Mouse (Mus musculus): ENCODE measurements around the gene Park7. TPM values are rescaled to one million over a fixed set of nuclear protein-coding genes. Genes with fewer than 3 reads are reported as not detected.
"Not testable (repeated sequence)": the region's sequence is repeated elsewhere in the genome, so short reads cannot be mapped to it uniquely, and the experiment has no call there.

Gene Park7
- polyA plus RNA-seq, 1 experiment from 2014 or later = 340 TPM

DNA sequence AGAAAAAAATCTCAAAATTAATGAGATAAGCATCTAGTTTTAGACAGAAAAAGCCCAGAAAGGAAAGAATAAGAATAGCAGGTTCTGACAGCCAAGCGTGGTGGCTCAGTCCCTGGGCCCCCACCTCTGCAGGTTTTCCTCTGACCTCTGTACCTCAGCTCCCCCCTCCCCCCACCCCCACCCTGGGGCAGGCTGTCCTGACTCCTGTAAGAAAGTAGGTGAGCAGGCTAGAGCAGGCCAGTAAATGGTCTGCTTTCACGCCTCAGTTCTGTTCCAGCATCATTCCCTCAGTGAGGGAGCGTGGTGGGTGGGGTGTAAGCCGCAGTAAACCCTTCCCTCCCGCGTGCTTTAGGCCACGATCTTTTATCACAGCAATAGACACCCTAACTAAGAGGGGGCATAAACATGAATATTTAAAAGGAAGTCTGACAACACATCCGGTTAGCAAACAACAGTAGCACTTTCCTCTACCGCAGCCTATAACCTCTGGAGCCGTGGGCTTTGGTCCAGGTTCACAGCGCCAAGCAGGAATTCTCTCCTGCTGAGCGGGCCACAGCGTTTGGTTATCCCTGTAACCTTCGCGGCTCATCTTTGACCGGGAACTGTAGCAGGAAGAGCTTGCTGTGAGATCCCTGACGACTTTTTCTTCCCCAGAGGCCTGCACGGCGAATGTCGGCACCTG is 24.8 kb downstream of the Park7 start:
- H3K4me3 ChIP-seq = no peak overlapping the region
- no peak overlapping the region for H3K9ac ChIP-seq
- H3K27ac ChIP-seq = 0 out of 2 replicates have a peak overlapping the region, but pooled peaks have one; percentile 2
- no peaks in the 10 kb centered on the region for H3K9me3 ChIP-seq (replicated peaks)
- no peaks in the 10 kb centered on the region for H3K36me3 ChIP-seq
- H3K4me1 ChIP-seq = peaks cover 8% of the 10 kb centered on the region
- H3K4me2 ChIP-seq (replicated peaks) = no peak overlapping the region; the same call in 1 of the 2 replicates
- ATAC-seq (ENCODE audit: low FRiP score) = no peak
- 41% methylated on average over 20 of the region's 20 CpGs for WGBS
- H3K27me3 ChIP-seq = 0 out of 2 replicates have a peak, but pooled peaks cover 4% of the 10 kb centered on the region

DNA sequence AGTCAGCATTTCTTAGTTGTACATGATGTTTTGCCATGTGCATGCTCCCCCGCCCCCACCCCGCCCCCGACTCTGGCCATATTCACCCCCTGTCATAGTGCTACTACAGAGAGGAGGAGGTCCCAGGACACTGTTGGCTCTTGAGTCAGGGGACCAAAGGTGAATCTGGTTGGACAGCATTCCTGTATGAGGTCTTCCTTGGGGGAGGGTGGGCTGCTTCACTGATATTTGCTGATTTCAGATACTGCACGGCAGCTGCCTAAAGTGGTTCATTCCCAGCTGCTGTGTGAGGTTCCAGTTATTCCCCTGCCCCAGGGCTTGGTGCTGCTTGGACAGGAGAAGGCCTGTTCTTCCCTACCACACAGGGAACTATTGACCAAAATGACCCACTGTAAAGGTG is 25.7 kb downstream of the Park7 start:
- Histone ChIP-seq H3K9me3 (replicated peaks) (no peaks in the 10 kb centered on the region), H3K27me3 (0 out of 2 replicates have a peak, but pooled peaks cover 4% of the 10 kb centered on the region), H3K36me3 (no peaks in the 10 kb centered on the region), H3K4me3 (no peak overlapping the region), H3K27ac (no peak overlapping the region), H3K9ac (no peak overlapping the region), H3K4me2 (replicated peaks) (no peak overlapping the region), H3K4me1 (peaks cover 8% of the 10 kb centered on the region)
- ATAC-seq (ENCODE audit: low FRiP score) = no peak
- 87% methylated on average over 4 of the region's 4 CpGs for WGBS

DNA sequence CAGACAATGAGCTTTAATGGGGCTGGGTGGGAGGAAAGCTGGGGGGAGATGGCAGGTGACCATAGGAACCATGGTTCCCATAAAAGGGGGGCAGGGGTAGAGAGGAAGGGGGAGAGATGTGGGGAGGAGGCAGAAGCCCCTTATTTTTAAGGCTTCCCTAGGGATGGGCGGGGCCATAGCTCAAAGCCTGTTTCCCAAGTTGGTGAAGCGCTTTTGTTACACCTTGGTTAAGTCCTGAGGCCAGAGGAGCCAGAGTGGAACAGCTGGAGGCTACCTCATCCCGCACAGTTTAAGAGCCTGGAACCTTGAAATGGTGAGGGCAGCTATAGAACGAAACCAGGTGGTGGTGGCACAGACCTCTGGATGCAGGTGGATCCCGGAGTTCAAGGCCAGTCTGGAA is 26.3 kb downstream of the Park7 start:
- Histone ChIP-seq H3K9me3 (replicated peaks) (no peaks in the 10 kb centered on the region), H3K4me1 (peaks cover 8% of the 10 kb centered on the region), H3K27ac (no peak overlapping the region), H3K36me3 (no peaks in the 10 kb centered on the region), H3K4me2 (replicated peaks) (no peak overlapping the region), H3K4me3 (no peak overlapping the region), H3K27me3 (0 out of 2 replicates have a peak, but pooled peaks cover 4% of the 10 kb centered on the region), H3K9ac (no peak overlapping the region)
- 83% methylated on average over 5 of the region's 5 CpGs for WGBS
- ATAC-seq (ENCODE audit: low FRiP score) = no peak

DNA sequence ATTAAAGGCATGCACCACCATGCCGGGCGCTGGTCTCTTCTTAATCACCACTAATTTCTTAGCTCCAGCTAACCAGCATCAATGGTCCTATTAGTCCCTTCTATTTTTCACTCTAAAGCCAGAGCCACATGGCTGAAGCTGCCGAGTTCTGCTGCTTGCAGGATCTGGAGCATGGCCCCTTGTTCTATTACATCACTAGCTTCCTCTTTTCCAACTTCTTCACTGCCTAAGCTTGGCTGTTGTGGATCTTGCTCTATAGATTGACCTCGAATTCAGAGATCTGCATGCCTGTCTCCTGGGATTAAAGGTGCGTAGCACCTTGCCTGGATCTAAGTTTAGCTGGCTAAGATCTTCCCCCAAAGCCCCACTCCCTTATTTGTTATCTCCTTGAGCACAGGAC is 31.6 kb downstream of the Park7 start:
- Histone ChIP-seq H3K27ac (no peak overlapping the region), H3K9ac (no peak overlapping the region), H3K4me1 (no peaks in the 10 kb centered on the region), H3K36me3 (0 out of 2 replicates have a peak, but pooled peaks cover 3% of the 10 kb centered on the region), H3K9me3 (replicated peaks) (peaks cover 25% of the 10 kb centered on the region), H3K27me3 (no peaks in the 10 kb centered on the region), H3K4me2 (replicated peaks) (no peak overlapping the region), H3K4me3 (no peak overlapping the region)
- no peak for ATAC-seq (ENCODE audit: low FRiP score)
- WGBS = 90% methylated on average over 5 of the region's 5 CpGs

DNA sequence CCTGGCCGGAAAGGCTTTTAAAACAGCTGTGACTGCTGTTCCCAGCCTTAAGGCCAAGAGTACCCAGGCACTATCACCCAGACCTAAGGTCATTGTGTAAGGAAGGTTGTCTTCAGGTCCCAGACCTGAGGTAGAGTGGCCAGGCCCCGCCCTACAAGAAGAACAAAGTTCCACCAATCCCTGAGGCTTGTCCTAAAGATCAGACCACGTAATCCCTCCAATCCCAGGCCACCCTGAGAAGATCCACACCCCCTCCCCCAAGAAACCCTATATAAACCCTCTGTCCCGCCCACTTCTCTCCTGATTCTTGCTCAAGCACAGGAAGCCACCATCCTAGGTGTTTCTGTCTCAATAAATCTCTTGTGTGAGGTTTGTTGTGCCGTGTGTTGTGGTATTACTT is 33.9 kb downstream of the Park7 start:
- no peak for ATAC-seq (ENCODE audit: low FRiP score)
- no peaks in the 10 kb centered on the region for H3K4me1 ChIP-seq
- H3K4me3 ChIP-seq = no peak overlapping the region
- H3K36me3 ChIP-seq = 0 out of 2 replicates have a peak, but pooled peaks cover 3% of the 10 kb centered on the region
- WGBS = 88% methylated on average over 5 of the region's 5 CpGs
- H3K4me2 ChIP-seq (replicated peaks) = no peak overlapping the region
- H3K9ac ChIP-seq = no peak overlapping the region
- no peak overlapping the region for H3K27ac ChIP-seq
- no peaks in the 10 kb centered on the region for H3K27me3 ChIP-seq
- peaks cover 25% of the 10 kb centered on the region for H3K9me3 ChIP-seq (replicated peaks)

DNA sequence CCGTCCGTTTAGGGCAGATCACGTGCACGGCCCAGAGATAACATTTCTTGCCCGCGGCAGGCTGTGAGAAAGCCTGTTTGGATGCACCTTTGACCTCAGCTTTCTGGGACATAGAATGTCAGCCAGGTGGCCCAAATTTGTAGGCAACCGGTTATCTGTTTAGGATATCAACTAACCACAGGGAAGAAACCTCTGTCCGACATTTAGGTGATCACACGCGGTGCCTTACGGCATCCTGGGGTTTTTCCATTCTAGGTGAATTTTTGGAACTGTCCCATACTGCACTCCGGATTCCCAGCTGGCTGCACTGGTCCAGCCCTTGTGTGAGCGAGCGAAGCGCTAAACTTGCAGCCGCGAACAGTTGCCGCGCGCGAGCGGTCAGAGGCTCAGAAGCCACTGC is 34.6 kb downstream of the Park7 start:
- H3K27ac ChIP-seq = no peak overlapping the region
- no peak overlapping the region for H3K4me2 ChIP-seq (replicated peaks)
- 0 out of 2 replicates have a peak, but pooled peaks cover 3% of the 10 kb centered on the region for H3K36me3 ChIP-seq
- 96% methylated on average over 22 of the region's 22 CpGs for WGBS
- no peaks in the 10 kb centered on the region for H3K4me1 ChIP-seq
- H3K4me3 ChIP-seq = no peak overlapping the region
- peaks cover 25% of the 10 kb centered on the region for H3K9me3 ChIP-seq (replicated peaks)
- no peaks in the 10 kb centered on the region for H3K27me3 ChIP-seq
- no peak overlapping the region for H3K9ac ChIP-seq
- ATAC-seq (ENCODE audit: low FRiP score) = no peak

DNA sequence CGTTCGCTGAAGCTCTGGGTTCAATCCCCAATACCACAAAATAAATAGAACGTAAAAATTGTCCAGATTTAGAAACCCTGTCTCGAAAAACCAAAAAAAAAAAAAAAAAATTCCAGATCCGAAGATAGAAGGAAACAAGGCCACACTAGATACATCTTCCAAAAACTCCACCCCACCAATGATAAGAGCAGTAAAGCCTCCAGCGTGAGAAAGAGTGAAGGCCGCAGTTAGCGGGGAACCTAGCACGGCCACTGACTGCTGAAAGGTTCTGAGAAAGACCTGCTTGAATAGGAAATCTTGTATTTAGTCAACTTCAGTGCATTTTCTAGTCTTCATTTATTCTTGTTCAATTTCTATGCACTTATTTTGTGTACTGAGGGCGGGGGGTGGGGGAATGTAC is 38.8 kb downstream of the Park7 start:
- H3K36me3 ChIP-seq = 0 out of 2 replicates have a peak, but pooled peaks cover 3% of the 10 kb centered on the region
- WGBS = 86% methylated on average over 10 of the region's 10 CpGs
- peaks cover 16% of the 10 kb centered on the region for H3K4me1 ChIP-seq
- ATAC-seq (ENCODE audit: low FRiP score) = no peak
- H3K9ac ChIP-seq = no peak overlapping the region
- no peak overlapping the region for H3K4me2 ChIP-seq (replicated peaks)
- no peak overlapping the region for H3K4me3 ChIP-seq
- no peaks in the 10 kb centered on the region for H3K27me3 ChIP-seq
- no peak overlapping the region for H3K27ac ChIP-seq
- H3K9me3 ChIP-seq (replicated peaks) = peaks cover 23% of the 10 kb centered on the region

DNA sequence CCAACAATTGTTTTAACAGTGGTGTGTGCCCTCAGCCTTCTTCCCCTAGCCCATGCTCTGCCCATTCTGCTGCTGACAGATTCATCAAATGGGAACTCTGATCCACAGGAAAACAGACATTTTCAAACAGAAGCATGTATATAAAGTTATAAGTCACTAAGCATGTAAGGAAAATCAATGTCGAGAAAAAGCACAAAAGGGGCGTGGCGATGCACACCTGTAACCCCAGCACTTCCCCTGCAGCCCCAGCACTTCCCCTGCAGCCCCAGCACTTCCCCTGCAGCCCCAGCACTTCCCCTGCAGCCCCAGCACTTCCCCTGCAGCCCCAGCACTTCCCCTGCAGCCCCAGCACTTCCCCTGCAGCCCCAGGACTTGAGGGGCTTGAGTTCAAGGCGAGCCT is 39.8 kb downstream of the Park7 start:
- H3K27ac ChIP-seq; H3K4me3 ChIP-seq; H3K4me2 ChIP-seq (replicated peaks); H3K9ac ChIP-seq; H3K27me3 ChIP-seq; H3K36me3 ChIP-seq; ATAC-seq (ENCODE audit: low FRiP score): not testable (repeated sequence)
- 77% methylated on average over 4 of the region's 4 CpGs for WGBS
- Histone ChIP-seq H3K4me1 (peaks cover 16% of the 10 kb centered on the region), H3K9me3 (replicated peaks) (peaks cover 14% of the 10 kb centered on the region)

DNA sequence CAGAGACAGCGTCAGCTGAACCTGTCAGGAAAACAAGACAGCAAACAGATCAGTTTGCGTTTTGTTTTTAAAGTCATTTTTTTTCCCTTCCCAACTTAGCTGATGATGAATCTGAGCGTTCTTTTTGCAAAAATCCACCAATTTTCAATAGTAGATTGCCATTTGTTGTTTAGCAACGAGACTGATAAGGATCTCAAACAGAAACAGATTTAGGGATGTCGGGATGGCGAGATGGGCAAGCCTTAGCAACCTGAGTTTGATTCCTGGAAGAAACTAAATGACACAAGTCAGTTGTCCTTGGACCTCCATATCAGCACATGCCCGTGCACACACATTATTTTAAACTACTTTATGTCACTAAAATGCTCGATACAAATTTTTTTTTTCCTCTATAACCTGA is 41.6 kb downstream of the Park7 start:
- ATAC-seq (ENCODE audit: low FRiP score) = no peak
- H3K27ac ChIP-seq = peak overlapping the region; percentile 31; the same call in 1 of the 2 replicates

DNA sequence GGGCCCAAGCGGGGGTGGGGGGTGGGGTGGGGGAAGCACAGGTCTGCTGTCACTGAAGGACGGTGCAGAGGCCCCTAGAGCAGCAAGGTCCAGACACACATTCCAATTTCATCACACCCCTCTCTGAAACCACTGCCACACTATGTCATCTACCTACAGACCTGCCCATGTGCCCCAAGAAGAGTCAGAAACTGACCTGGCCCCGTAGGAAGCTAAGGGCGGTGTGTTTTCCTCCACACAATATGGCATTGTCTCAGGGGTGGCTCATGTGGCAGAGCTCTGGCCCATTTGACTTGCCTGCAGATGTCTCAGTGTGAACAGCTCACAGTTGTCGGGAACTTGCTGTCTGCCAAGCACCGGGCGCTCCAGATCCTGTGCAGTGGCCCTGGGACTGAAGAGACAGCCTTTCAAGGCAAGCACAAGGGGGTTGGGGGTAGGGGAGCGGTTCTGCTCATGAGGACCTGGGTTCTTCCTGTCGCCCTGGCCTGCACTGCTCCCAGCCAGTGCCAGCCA is 42.0 kb downstream of the Park7 start:
- Histone ChIP-seq H3K36me3 (peaks cover 14% of the 10 kb centered on the region), H3K4me1 (peaks cover 16% of the 10 kb centered on the region), H3K27me3 (no peaks in the 10 kb centered on the region), H3K4me3 (no peak overlapping the region), H3K27ac (peak overlapping the region; percentile 31), H3K4me2 (replicated peaks) (no peak overlapping the region), H3K9ac (no peak overlapping the region; the same call in 1 of the 2 replicates), H3K9me3 (replicated peaks) (no peaks in the 10 kb centered on the region)
- 42% methylated on average over 9 of the region's 9 CpGs for WGBS
- no peak for ATAC-seq (ENCODE audit: low FRiP score)

More for the DNA sequence above, 41.6 kb downstream of the Park7 start:
- peaks cover 16% of the 10 kb centered on the region for H3K4me1 ChIP-seq
- no peak overlapping the region for H3K4me2 ChIP-seq (replicated peaks)
- H3K27me3 ChIP-seq = no peaks in the 10 kb centered on the region
- peaks cover 9% of the 10 kb centered on the region for H3K36me3 ChIP-seq
- no peak overlapping the region for H3K4me3 ChIP-seq
- WGBS = 79% methylated on average over 8 of the region's 8 CpGs
- H3K9ac ChIP-seq = no peak overlapping the region
- no peaks in the 10 kb centered on the region for H3K9me3 ChIP-seq (replicated peaks)

DNA sequence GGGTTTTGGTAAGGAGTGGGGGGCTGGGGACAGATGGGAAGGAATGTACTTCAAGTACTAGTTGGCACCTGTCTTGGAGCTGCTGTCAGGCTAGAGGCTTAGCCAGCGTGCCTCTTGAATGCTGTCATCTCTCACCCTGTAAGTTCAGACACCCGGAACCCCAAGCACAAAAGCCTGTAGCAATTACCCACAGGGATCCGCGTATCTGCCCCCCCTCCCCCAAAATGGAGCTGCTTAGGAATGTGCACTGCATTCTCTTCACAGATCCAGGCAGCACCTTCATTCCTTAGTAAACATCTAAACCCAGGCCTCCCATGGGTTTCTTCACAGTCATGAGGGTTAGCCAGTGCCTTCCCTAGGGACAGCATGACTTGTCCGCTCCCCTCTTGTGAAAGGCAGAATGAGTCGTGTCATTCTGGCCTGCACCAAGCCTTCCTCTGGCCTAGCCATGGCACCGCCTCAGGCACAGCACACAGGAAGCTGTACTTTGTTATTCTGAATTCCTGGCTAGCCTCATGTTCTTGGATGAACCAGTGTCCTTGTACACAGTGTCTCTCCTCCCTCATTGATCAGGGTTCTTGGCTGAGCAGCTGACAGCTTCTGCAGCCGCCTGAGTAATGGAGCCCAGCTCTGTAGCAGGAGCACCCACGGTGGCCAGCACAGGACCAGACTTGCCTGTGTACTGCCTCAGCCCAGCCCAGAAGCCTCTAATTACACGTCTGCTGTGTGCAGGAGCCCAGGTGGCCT is 42.7 kb downstream of the Park7 start:
- H3K27ac ChIP-seq = peak overlapping the region; percentile 31
- no peaks in the 10 kb centered on the region for H3K9me3 ChIP-seq (replicated peaks)
- no peak overlapping the region for H3K4me2 ChIP-seq (replicated peaks)
- H3K4me1 ChIP-seq = peaks cover 16% of the 10 kb centered on the region
- H3K27me3 ChIP-seq = no peaks in the 10 kb centered on the region
- H3K9ac ChIP-seq = no peak overlapping the region; the same call in 1 of the 2 replicates
- H3K36me3 ChIP-seq = peaks cover 20% of the 10 kb centered on the region
- 30% methylated on average over 10 of the region's 10 CpGs for WGBS
- H3K4me3 ChIP-seq = no peak overlapping the region
- peak; percentile 60 for ATAC-seq (ENCODE audit: low FRiP score)

DNA sequence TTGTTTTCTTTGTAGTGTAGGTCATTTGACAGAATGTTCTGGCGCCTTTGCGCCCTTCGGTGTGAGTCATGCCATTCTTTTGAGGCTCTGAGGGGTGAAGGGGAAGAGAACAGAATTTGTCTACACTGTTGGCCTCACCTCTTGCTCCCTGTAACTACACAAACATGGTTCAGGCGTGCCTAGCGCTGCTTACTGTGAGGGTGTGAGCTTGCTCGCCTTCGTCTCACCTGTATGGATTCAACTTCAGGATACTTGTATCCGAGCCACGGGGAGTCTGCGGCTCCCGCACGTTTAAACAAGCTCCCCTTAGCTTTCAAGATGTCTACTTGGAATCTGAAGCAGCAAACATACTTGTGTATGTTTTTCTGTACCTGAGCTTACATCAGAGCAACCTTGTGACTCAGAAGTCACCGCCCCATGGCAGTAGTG is 43.3 kb downstream of the Park7 start:
- Histone ChIP-seq H3K9ac (no peak overlapping the region), H3K4me2 (replicated peaks) (no peak overlapping the region), H3K9me3 (replicated peaks) (no peaks in the 10 kb centered on the region), H3K4me1 (peaks cover 16% of the 10 kb centered on the region), H3K27me3 (no peaks in the 10 kb centered on the region), H3K27ac (peak overlapping the region; percentile 31; the same call in 1 of the 2 replicates), H3K4me3 (no peak overlapping the region), H3K36me3 (peaks cover 26% of the 10 kb centered on the region)
- no peak for ATAC-seq (ENCODE audit: low FRiP score)
- WGBS = 86% methylated on average over 13 of the region's 13 CpGs
